Mouse (Mus musculus) MEL (cell line): Measurements from ENCODE around the gene Ntan1. TPM values are rescaled to one million over a fixed set of nuclear protein-coding genes. Genes with fewer than 3 reads are reported as not detected.
"Not testable (repeated sequence)": the region's sequence is repeated elsewhere in the genome, so short reads cannot be mapped to it uniquely, and the experiment has no call there.

Experiments used
- DNase-seq: peaks from one replicate; pipeline ENCODE4 v3.0.0; 2011; ENCODE audit warnings: low read depth, low spot score
- H3K27ac ChIP-seq: 2 replicates; pipeline ENCODE4 v1.5.1; 2012; ENCODE audit warnings: low read depth, mild to moderate bottlenecking, control low read depth, low read length, moderate library complexity; ENCODE audit not compliant: control insufficient read depth
- H3K27me3 ChIP-seq, 2 experiments: fragments of 150-350 bp in 1 of 2; sonication (generic) in 1 of 2; 2 replicates each; pipeline ENCODE4 v1.6.1; 2012; ENCODE audit warnings: low read length in 2 of 2, mild to moderate bottlenecking in 2 of 2, improper control_type of control experiment in 1 of 2, moderate library complexity in 1 of 2; ENCODE audit not compliant: insufficient read depth in 2 of 2, control insufficient read depth in 1 of 2
- H3K36me3 ChIP-seq, 2 experiments: 2 replicates each; pipeline ENCODE4 v1.6.1; 2012 to 2014; ENCODE audit warnings: low read length in 2 of 2, improper control_type of control experiment in 1 of 2, inconsistent platforms in 1 of 2, mild to moderate bottlenecking in 1 of 2; ENCODE audit not compliant: insufficient read depth in 2 of 2, control insufficient read depth in 1 of 2
- H3K4me1 ChIP-seq, 2 experiments: fragments of 150-350 bp in 1 of 2; sonication (generic) in 1 of 2; 2 replicates each; pipeline ENCODE4 v1.6.1; 2012; ENCODE audit warnings: low read length in 2 of 2, improper control_type of control experiment in 1 of 2, mild to moderate bottlenecking in 1 of 2; ENCODE audit not compliant: insufficient read depth in 2 of 2, control insufficient read depth in 1 of 2
- H3K4me3 ChIP-seq, 2 experiments: fragments of 150-350 bp in 1 of 2; sonication (generic) in 1 of 2; 2 replicates each; pipeline ENCODE4 v1.5.1; 2012; ENCODE audit warnings: low read depth in 2 of 2, low read length in 2 of 2, mild to moderate bottlenecking in 2 of 2, moderate library complexity in 2 of 2, control low read depth in 1 of 2, improper control_type of control experiment in 1 of 2; ENCODE audit not compliant: control insufficient read depth in 1 of 2, insufficient read depth in 1 of 2
- H3K79me2 ChIP-seq: 2 replicates; pipeline ENCODE4 v1.6.1; 2012; ENCODE audit warnings: mild to moderate bottlenecking, low read length, moderate library complexity; ENCODE audit not compliant: control insufficient read depth, poor library complexity, insufficient read depth
- H3K9ac ChIP-seq: 2 replicates; pipeline ENCODE4 v1.6.1; 2012; ENCODE audit warnings: low read depth, mild to moderate bottlenecking, control low read depth, low read length, moderate library complexity; ENCODE audit not compliant: control insufficient read depth, poor library complexity, severe bottlenecking
- H3K9me3 ChIP-seq: fragments of 150-350 bp; sonication (generic); replicated peaks from 2 replicates; pipeline ENCODE4 v1.6.1; 2012; ENCODE audit warnings: mild to moderate bottlenecking, low read length, improper control_type of control experiment, moderate library complexity; ENCODE audit not compliant: insufficient read depth
- CTCF ChIP-seq, 3 experiments: IDR thresholded peaks in 2 of 3; conservative IDR thresholded peaks in 1 of 3; 2 replicates each; pipeline ENCODE4 v1.5.1; 2011 to 2012; ENCODE audit warnings: low read length in 3 of 3, low read depth in 2 of 3, mild to moderate bottlenecking in 2 of 3, improper control_type of control experiment in 1 of 3, inconsistent platforms in 1 of 3, mixed read lengths in 1 of 3, moderate library complexity in 1 of 3; ENCODE audit not compliant: control insufficient read depth in 1 of 3, insufficient read depth in 1 of 3, poor library complexity in 1 of 3, severe bottlenecking in 1 of 3
- GABPA ChIP-seq: IDR thresholded peaks from 2 replicates; pipeline ENCODE4 v1.6.1; 2012; ENCODE audit warnings: low read depth, mild to moderate bottlenecking, inconsistent platforms, low read length, improper control_type of control experiment, moderate library complexity
- GATA1 ChIP-seq: IDR thresholded peaks from 2 replicates; pipeline ENCODE4 v1.6.1; 2011; ENCODE audit warnings: low read depth, low read length, improper control_type of control experiment
- POLR2AphosphoS5 ChIP-seq: IDR thresholded peaks from 2 replicates; pipeline ENCODE4 v1.6.1; 2012; ENCODE audit warnings: low read depth, borderline replicate concordance, mild to moderate bottlenecking, inconsistent platforms, low read length, moderate library complexity, mixed read lengths
- USF2 ChIP-seq, 2 experiments: IDR thresholded peaks; 2 replicates each; pipeline ENCODE4 v1.6.1; 2011 to 2012; ENCODE audit warnings: improper control_type of control experiment in 2 of 2, low read length in 2 of 2, borderline replicate concordance in 1 of 2, inconsistent platforms in 1 of 2, low read depth in 1 of 2, mild to moderate bottlenecking in 1 of 2; ENCODE audit not compliant: insufficient read depth in 1 of 2
- polyA plus RNA-seq, 2 experiments: library from polyadenylated mRNA; stranded (reverse) in 1 of 2; unstranded in 1 of 2; fragments of >175 nt in 1 of 2; fragments of >200 nt in 1 of 2; gene quantifications; 2 replicates each; pipeline versions ENCODE4 v1.2.1 to v1.2.4; 2012; ENCODE audit warnings: low replicate concordance in 2 of 2, low read depth in 1 of 2; ENCODE audit not compliant: insufficient read length in 2 of 2, insufficient read depth in 1 of 2, missing spikeins in 1 of 2
- total RNA-seq: library from RNA; depleted of rRNA; stranded (reverse); fragments of 300-350 nt; gene quantifications from 2 replicates; pipeline ENCODE4 v1.2.3, GENCODE M21; 2012

Ntan1 gene
- total and polyA plus RNA-seq, 3 experiments: 40.4 to 57.4 TPM; not detected in 1

- TF ChIP-seq POLR2AphosphoS5 (no peak), CTCF (IDR thresholded peaks at IDR 0.05 in 2 of 3, conservative IDR thresholded peaks at IDR 0.05 in 1 of 3; ENCODE audit: control insufficient read depth in 1 of 3, insufficient read depth in 1 of 3, low read depth in 2 of 3, low read length in 3 of 3, poor library complexity in 1 of 3, severe bottlenecking in 1 of 3) (no peak), USF2 (IDR thresholded peaks at IDR 0.05; ENCODE audit: borderline replicate concordance in 1 of 2, insufficient read depth in 1 of 2, low read depth in 1 of 2, low read length in 2 of 2) (no peak), GATA1 (no peak), GABPA (no peak)
These were observed at the start of gene Ntan1 (continued) for GRCm38 (mm10) chr16:13818560-13819393.

GRCm38 (mm10) chr16:13771603-13772002, 47.0 kb upstream of the Ntan1 start:
- H3K36me3 ChIP-seq, H3K27ac ChIP-seq, H3K4me1 ChIP-seq, H3K9me3 ChIP-seq, H3K27me3 ChIP-seq, H3K4me3 ChIP-seq, H3K9ac ChIP-seq, DNase-seq, H3K79me2 ChIP-seq: not testable (repeated sequence)

GRCm38 (mm10) chr16:13772051-13772450, 46.6 kb upstream of the Ntan1 start:
- H3K9ac ChIP-seq, H3K27ac ChIP-seq, H3K4me3 ChIP-seq, DNase-seq, H3K79me2 ChIP-seq, H3K9me3 ChIP-seq, H3K4me1 ChIP-seq, H3K27me3 ChIP-seq, H3K36me3 ChIP-seq: not testable (repeated sequence)

GRCm38 (mm10) chr16:13774011-13774410, 44.6 kb upstream of the Ntan1 start:
- not testable (repeated sequence) for H3K9me3 ChIP-seq, H3K9ac ChIP-seq, H3K79me2 ChIP-seq, H3K36me3 ChIP-seq, H3K4me1 ChIP-seq, H3K27me3 ChIP-seq, H3K4me3 ChIP-seq, DNase-seq, H3K27ac ChIP-seq

GRCm38 (mm10) chr16:13774651-13775050, 44.0 kb upstream of the Ntan1 start:
- not testable (repeated sequence) for DNase-seq, H3K9me3 ChIP-seq, H3K36me3 ChIP-seq, H3K79me2 ChIP-seq, H3K27ac ChIP-seq, H3K27me3 ChIP-seq, H3K4me1 ChIP-seq, H3K9ac ChIP-seq, H3K4me3 ChIP-seq
